Mouse (Mus musculus): ENCODE measurements around the gene Fras1. TPM values are rescaled to one million over a fixed set of nuclear protein-coding genes. Genes with fewer than 3 reads are reported as not detected.

Fras1 gene
- polyA plus RNA-seq, 1 experiment from 2014 or later, result 13.8 TPM

GRCm38 (mm10) chr5:96712799-96713198 is 339.0 kb downstream of the Fras1 start:
- Histone ChIP-seq H3K27ac (ENCODE audit: low read depth, low read length) (no peak overlapping the region), H3K9ac (ENCODE audit: low read depth, low read length) (no peak overlapping the region), H3K4me3 (ENCODE audit: low read depth, low read length) (no peak overlapping the region), H3K27me3 (replicated peaks; ENCODE audit: control insufficient read depth, insufficient read depth, low read length) (no peaks in the 10 kb centered on the region), H3K9me3 (ENCODE audit: control insufficient read depth, low read length) (no peaks in the 10 kb centered on the region), H3K4me1 (replicated peaks; ENCODE audit: control insufficient read depth, insufficient read depth, low read length) (no peaks in the 10 kb centered on the region; the same call in 1 of the 2 replicates), H3K36me3 (ENCODE audit: control insufficient read depth, insufficient read depth, low read length) (no peaks in the 10 kb centered on the region), H3K4me2 (no peak overlapping the region)
- WGBS, result 78% methylated on average over 4 of the region's 4 CpGs
- ATAC-seq (replicated peaks; ENCODE audit: low FRiP score), result no peak
- no peak for DNase-seq (ENCODE audit: low spot score)

GRCm38 (mm10) chr5:96716273-96717034 is 342.7 kb downstream of the Fras1 start:
- H3K36me3 ChIP-seq (ENCODE audit: control insufficient read depth, insufficient read depth, low read length), result no peaks in the 10 kb centered on the region
- ATAC-seq (replicated peaks; ENCODE audit: low FRiP score) (peak; percentile 61), DNase-seq (ENCODE audit: low spot score) (no peak)
- 46% methylated on average over 8 of the region's 8 CpGs for WGBS
- no peak overlapping the region for H3K4me3 ChIP-seq (ENCODE audit: low read depth, low read length)
- H3K9me3 ChIP-seq (ENCODE audit: control insufficient read depth, low read length), result no peaks in the 10 kb centered on the region
- no peaks in the 10 kb centered on the region; the same call in 1 of the 2 replicates for H3K4me1 ChIP-seq (replicated peaks; ENCODE audit: control insufficient read depth, insufficient read depth, low read length)
- H3K4me2 ChIP-seq, result no peak overlapping the region
- H3K27ac ChIP-seq (ENCODE audit: low read depth, low read length), result no peak overlapping the region
- no peaks in the 10 kb centered on the region for H3K27me3 ChIP-seq (replicated peaks; ENCODE audit: control insufficient read depth, insufficient read depth, low read length)
- no peak overlapping the region for H3K9ac ChIP-seq (ENCODE audit: low read depth, low read length)

GRCm38 (mm10) chr5:96717690-96718089 is 343.9 kb downstream of the Fras1 start:
- H3K27me3 ChIP-seq (replicated peaks; ENCODE audit: control insufficient read depth, insufficient read depth, low read length), result no peaks in the 10 kb centered on the region
- WGBS, result 83% methylated on average over 4 of the region's 4 CpGs
- no peak overlapping the region for H3K4me3 ChIP-seq (ENCODE audit: low read depth, low read length)
- H3K4me1 ChIP-seq (replicated peaks; ENCODE audit: control insufficient read depth, insufficient read depth, low read length), result no peaks in the 10 kb centered on the region
- no peak overlapping the region for H3K27ac ChIP-seq (ENCODE audit: low read depth, low read length)
- H3K9me3 ChIP-seq (ENCODE audit: control insufficient read depth, low read length), result no peaks in the 10 kb centered on the region
- no peak for DNase-seq (ENCODE audit: low spot score)
- no peak overlapping the region for H3K9ac ChIP-seq (ENCODE audit: low read depth, low read length)
- no peak for ATAC-seq (replicated peaks; ENCODE audit: low FRiP score)
- no peaks in the 10 kb centered on the region for H3K36me3 ChIP-seq (ENCODE audit: control insufficient read depth, insufficient read depth, low read length)
- H3K4me2 ChIP-seq, result no peak overlapping the region

- Histone ChIP-seq H3K27me3 (replicated peaks; ENCODE audit: control insufficient read depth, insufficient read depth, low read length) (no peaks in the 10 kb centered on the region), H3K27ac (ENCODE audit: low read depth, low read length) (no peak overlapping the region), H3K4me1 (replicated peaks; ENCODE audit: control insufficient read depth, insufficient read depth, low read length) (no peaks in the 10 kb centered on the region), H3K4me2 (no peak overlapping the region), H3K4me3 (ENCODE audit: low read depth, low read length) (no peak overlapping the region), H3K36me3 (ENCODE audit: control insufficient read depth, insufficient read depth, low read length) (no peaks in the 10 kb centered on the region), H3K9ac (ENCODE audit: low read depth, low read length) (no peak overlapping the region), H3K9me3 (ENCODE audit: control insufficient read depth, low read length) (no peaks in the 10 kb centered on the region)
- no peak for DNase-seq (ENCODE audit: low spot score)
- ATAC-seq (replicated peaks; ENCODE audit: low FRiP score), result no peak
- 78% methylated on average over 5 of the region's 5 CpGs for WGBS
Observed at GRCm38 (mm10) chr5:96718601-96719000, 344.8 kb downstream of the Fras1 start.

- H3K4me2 ChIP-seq, result no peak overlapping the region
- H3K9ac ChIP-seq (ENCODE audit: low read depth, low read length), result no peak overlapping the region
- H3K27me3 ChIP-seq (replicated peaks; ENCODE audit: control insufficient read depth, insufficient read depth, low read length), result no peaks in the 10 kb centered on the region
- no peaks in the 10 kb centered on the region for H3K36me3 ChIP-seq (ENCODE audit: control insufficient read depth, insufficient read depth, low read length)
- H3K4me1 ChIP-seq (replicated peaks; ENCODE audit: control insufficient read depth, insufficient read depth, low read length), result no peaks in the 10 kb centered on the region
- no peaks in the 10 kb centered on the region for H3K9me3 ChIP-seq (ENCODE audit: control insufficient read depth, low read length)
- no peak overlapping the region for H3K4me3 ChIP-seq (ENCODE audit: low read depth, low read length)
- DNase-seq (ENCODE audit: low spot score), result no peak
- ATAC-seq (replicated peaks; ENCODE audit: low FRiP score), result no peak
- H3K27ac ChIP-seq (ENCODE audit: low read depth, low read length), result no peak overlapping the region
- 82% methylated on average over 5 of the region's 5 CpGs for WGBS
Observed at GRCm38 (mm10) chr5:96719221-96719620, 345.5 kb downstream of the Fras1 start.

GRCm38 (mm10) chr5:96722690-96723089 is 348.9 kb downstream of the Fras1 start:
- 58% methylated on average over 3 of the region's 3 CpGs for WGBS

GRCm38 (mm10) chr5:96739138-96739878 is 365.6 kb downstream of the Fras1 start:
- WGBS, result 79% methylated on average over 15 of the region's 15 CpGs
- Histone ChIP-seq H3K27ac (ENCODE audit: low read depth, low read length) (no peak overlapping the region), H3K27me3 (replicated peaks; ENCODE audit: control insufficient read depth, insufficient read depth, low read length) (no peaks in the 10 kb centered on the region), H3K4me1 (replicated peaks; ENCODE audit: control insufficient read depth, insufficient read depth, low read length) (no peaks in the 10 kb centered on the region), H3K4me2 (no peak overlapping the region), H3K36me3 (ENCODE audit: control insufficient read depth, insufficient read depth, low read length) (no peaks in the 10 kb centered on the region), H3K4me3 (ENCODE audit: low read depth, low read length) (no peak overlapping the region), H3K9me3 (ENCODE audit: control insufficient read depth, low read length) (no peaks in the 10 kb centered on the region), H3K9ac (ENCODE audit: low read depth, low read length) (no peak overlapping the region)
- no peak for ATAC-seq (replicated peaks; ENCODE audit: low FRiP score)
- no peak for DNase-seq (ENCODE audit: low spot score)

More at GRCm38 (mm10) chr5:96722690-96723089, 348.9 kb downstream of the Fras1 start:
- H3K9me3 ChIP-seq (ENCODE audit: control insufficient read depth, low read length), result no peaks in the 10 kb centered on the region
- no peaks in the 10 kb centered on the region for H3K36me3 ChIP-seq (ENCODE audit: control insufficient read depth, insufficient read depth, low read length)
- H3K4me1 ChIP-seq (replicated peaks; ENCODE audit: control insufficient read depth, insufficient read depth, low read length), result no peaks in the 10 kb centered on the region
- H3K27me3 ChIP-seq (replicated peaks; ENCODE audit: control insufficient read depth, insufficient read depth, low read length), result no peaks in the 10 kb centered on the region
- no peak overlapping the region for H3K9ac ChIP-seq (ENCODE audit: low read depth, low read length)
- H3K4me2 ChIP-seq, result no peak overlapping the region
- ATAC-seq (replicated peaks; ENCODE audit: low FRiP score), result no peak
- no peak for DNase-seq (ENCODE audit: low spot score)
- H3K27ac ChIP-seq (ENCODE audit: low read depth, low read length), result no peak overlapping the region
- H3K4me3 ChIP-seq (ENCODE audit: low read depth, low read length), result no peak overlapping the region

GRCm38 (mm10) chr5:96747195-96747984 is 373.6 kb downstream of the Fras1 start:
- DNase-seq (ENCODE audit: low spot score) (no peak), ATAC-seq (replicated peaks; ENCODE audit: low FRiP score) (no peak)
- no peaks in the 10 kb centered on the region for H3K36me3 ChIP-seq (ENCODE audit: control insufficient read depth, insufficient read depth, low read length)
- 85% methylated on average over 8 of the region's 8 CpGs for WGBS
- no peak overlapping the region for H3K27ac ChIP-seq (ENCODE audit: low read depth, low read length)
- H3K4me3 ChIP-seq (ENCODE audit: low read depth, low read length), result no peak overlapping the region
- H3K9ac ChIP-seq (ENCODE audit: low read depth, low read length), result no peak overlapping the region
- no peaks in the 10 kb centered on the region for H3K4me1 ChIP-seq (replicated peaks; ENCODE audit: control insufficient read depth, insufficient read depth, low read length)
- H3K4me2 ChIP-seq, result no peak overlapping the region
- H3K9me3 ChIP-seq (ENCODE audit: control insufficient read depth, low read length), result no peaks in the 10 kb centered on the region
- no peaks in the 10 kb centered on the region for H3K27me3 ChIP-seq (replicated peaks; ENCODE audit: control insufficient read depth, insufficient read depth, low read length)
